Mouse (Mus musculus) gastrocnemius, adult 18-20 months (tissue): ENCODE results near the gene Mrpl21. TPM values are rescaled to one million over a fixed set of nuclear protein-coding genes. Genes with fewer than 3 reads are reported as not detected.

Experiments
- DNase-seq: peaks from one replicate; pipeline ENCODE4 v3.0.0; 2021; ENCODE audit warnings: low spot score
- long read RNA-seq, 2 experiments: library from polyadenylated mRNA; stranded (forward); transcript quantifications; one replicate each; pipeline ENCODE4 v2.0.0; 2021
- total RNA-seq, 2 experiments: library from RNA; stranded (reverse); gene quantifications; 2 replicates each; pipeline ENCODE4 v1.2.3; 2021

Mrpl21 gene
- 10 to 100 TPM; 57.3 to 65.9 TPM for total RNA-seq
- long read RNA-seq, experiment 1, transcript Mrpl21-201 (7 exons, 802 nt), result major isoform, 51 of 53 reads
- long read RNA-seq, experiment 1, partial matches to known transcripts, result 0 of 53 reads
- long read RNA-seq, experiment 1, other reads (novel, unspliced or antisense), result 1 of 53 reads
- long read RNA-seq, experiment 2, transcript Mrpl21-201 (7 exons, 802 nt), result major isoform, 37 of 42 reads
- long read RNA-seq, experiment 2, partial matches to known transcripts, result 1 of 42 reads
- long read RNA-seq, experiment 2, other reads (novel, unspliced or antisense), result 3 of 42 reads

DNA sequence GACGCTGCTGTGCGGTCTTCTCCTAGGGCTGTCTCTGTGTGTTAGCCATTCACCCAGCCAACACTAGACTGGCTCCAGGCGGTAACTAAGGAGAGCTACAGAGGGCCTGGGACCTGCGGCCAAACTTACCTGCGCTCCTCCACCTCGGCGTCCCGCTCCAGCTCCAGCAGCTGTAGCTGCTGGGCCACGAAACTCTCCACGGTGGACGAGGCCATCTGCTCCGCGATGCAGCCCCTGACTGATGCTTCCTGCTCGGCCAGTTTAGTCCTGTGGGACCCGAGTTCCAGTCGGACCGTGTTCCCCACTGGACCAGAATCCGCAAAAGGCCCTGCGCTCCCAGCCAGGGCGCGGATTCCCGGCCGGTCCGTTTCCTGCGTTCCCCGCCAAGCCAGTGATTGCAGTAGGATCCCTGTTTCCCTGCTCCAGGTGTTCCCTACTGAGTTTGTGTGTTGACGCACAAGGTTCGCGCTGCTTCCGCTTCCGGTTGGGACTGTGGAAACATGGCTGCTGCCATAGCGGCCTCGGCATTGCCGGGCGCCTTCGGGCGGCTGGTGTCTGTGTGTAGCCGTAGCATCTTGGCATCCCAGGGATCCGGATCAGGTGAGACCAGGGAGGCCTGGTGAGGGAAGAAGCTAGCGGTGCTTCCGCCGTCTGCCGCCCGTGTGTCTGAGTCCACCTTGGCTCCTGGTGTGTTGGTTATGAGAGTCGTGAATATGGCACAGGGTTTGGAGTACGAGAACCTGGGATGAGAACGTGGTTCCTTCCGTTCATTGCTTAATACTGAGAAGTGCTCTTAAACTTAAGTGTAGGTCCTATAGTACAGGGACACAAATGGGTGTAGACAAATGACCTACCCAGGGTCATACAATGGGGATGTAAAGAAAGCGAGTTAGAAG lies at the start of gene Mrpl21, which contains the start of gene Ighmbp2:
Gene Mrpl21, plus strand, starts transcription at position 330 of the 896 bp plus-strand sequence.
Gene Ighmbp2, minus strand, starts transcription at position 446 of the 896 bp plus-strand sequence.
- DNase-seq, result peak; percentile 91

DNA sequence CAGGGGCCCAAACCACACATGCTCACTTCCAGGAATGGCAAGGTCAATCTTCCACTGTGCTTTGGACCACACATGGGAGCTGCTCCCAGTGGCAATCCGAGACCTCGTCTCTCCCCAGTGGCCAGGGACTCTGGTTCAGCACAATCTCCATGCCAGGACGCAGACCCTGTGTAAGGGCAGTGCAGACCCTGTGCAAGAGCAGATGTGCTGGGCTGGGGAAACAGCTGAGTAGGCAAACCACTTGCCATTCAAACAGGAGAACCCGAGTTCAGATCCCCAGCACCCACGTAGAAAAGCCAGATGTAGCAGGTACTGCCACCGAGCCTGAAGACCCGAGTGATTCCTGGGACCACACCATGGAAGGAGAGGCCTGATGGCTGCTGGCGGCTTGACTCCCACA lies 22.7 kb upstream of the Mrpl21 start:
- no peak for DNase-seq

DNA sequence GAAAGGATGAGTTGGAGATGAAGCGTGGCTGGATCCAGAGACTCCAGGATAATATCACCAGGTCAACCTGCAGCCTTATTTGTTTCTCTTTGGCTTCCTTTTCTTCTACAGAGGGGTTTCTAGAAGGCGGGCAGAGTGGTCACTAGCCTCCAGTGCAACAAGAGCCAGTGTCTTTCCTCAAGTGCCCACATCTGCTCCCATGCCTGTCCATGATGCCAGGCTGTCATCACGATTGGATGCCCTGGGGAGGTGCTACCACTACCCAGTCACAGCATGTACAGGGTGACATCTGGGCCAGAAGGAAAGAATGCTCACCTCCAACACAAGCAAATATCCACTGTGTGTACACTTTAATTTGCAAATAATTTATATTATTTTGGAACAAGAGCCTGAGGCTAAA lies 22.1 kb upstream of the Mrpl21 start:
- DNase-seq, result no peak

DNA sequence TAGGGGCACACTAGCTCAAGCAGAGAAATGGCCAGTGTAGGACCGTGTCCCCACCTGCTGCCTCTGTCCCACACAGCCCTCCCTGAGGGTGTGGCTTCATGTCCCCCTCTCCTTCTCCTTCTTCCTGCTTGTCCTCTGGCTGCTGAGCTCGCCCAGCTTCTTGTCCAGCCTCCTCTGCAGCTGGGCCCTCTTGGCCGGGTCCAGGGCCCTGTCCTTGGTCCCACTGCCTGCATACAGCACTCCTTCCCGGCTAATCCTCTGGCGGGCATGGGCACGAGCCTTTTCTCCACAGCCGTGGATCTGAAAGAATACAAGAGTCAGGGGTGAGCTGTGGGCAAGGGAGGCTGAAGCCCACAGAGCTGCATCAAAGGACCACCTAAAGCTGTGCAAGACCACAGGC lies 21.4 kb upstream of the Mrpl21 start:
- DNase-seq, result no peak

DNA sequence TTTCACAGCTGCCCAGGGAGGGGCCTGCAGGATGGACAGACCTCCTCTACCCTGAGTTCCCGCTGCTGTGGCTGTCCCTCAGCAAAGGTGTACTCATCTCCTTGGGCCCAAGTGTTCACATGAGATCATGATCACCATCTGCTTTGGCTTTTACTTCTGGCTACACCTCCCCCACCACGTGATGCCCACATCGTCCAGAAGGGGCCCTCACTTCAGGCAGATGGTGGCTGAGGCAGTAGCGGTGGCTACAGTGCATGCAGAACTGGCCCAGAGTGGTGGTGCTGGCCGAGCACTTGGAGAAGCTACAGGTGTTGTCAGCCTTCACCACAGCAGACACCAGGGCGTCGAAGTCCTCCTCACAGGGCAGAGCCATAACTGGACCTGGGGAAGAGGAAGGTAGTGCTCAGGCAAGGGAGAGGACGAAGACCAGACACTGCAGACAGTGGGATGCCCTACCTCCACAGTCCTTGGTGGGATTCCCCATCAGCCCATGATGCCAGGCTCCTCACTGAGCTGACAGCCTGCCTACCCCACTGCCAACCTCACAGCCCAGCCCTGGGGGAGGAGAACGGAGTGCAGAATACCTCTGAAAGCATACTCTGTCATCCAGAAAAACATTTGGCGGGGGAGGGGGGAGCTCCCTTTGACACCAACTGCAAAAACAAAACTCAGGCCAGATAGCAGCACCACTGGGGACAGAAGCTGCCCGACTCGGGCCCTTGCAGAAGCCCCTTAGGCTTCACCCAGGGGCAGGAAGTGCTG lies 20.8 kb upstream of the Mrpl21 start:
- no peak for DNase-seq

DNA sequence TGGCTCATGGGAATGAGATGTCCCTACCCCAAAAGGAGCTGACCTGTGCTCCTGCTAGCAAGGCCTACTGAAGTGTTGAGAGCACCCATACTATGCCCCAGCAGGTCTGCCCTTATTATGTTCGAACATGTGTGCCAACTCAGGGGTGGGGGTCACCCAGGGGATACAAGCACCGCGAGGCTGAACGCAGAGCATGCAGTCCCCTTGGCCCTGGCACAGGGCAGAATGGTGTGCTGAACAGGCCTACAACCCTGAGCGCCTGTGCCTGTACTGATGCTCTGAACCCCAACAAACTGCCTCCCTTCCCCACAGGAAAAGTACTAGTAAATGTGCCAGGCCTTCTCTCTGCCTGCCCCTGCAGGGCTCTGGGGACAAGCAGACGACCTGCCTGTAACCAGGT lies 18.4 kb upstream of the Mrpl21 start:
- DNase-seq, result no peak

DNA sequence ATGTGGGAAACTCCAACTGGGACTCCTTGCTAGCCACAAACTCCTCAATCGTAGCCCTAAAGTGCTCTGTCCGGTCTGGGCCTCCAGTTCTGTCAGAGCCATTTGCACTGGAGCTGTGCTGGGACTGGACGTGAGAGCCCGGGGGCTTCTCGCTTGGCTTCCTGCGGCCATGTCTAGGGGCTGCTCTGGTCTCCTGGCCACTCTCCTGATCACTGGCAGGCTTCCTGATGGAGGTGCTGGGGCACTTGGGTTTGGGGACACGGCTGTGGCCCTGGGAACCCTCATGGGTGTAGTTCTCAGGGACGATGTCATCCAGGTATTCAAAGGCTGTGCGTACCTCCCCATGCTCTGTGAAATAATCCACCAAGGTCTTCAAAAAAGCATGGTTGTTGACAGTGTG lies 17.5 kb upstream of the Mrpl21 start:
- DNase-seq, result no peak

DNA sequence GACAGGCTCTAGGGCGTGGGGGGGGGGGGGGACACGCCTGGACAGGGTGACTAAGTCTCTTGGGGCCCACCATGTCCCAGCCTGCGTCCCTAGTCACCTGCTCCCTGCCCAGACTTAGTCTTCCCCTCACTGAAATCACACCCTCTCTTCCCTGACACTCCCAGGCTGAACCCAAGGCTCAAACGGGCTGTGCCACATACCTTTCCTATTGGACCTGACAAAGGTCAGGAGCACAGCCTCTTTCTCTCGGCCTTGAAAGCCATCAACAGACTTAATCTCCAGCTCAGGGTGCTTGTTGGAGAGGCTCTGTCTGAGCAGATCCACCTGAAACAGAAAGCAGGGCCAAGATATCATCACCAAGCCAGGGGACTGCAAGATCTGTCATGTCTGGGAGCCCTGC lies 16.6 kb upstream of the Mrpl21 start:
- no peak for DNase-seq

DNA sequence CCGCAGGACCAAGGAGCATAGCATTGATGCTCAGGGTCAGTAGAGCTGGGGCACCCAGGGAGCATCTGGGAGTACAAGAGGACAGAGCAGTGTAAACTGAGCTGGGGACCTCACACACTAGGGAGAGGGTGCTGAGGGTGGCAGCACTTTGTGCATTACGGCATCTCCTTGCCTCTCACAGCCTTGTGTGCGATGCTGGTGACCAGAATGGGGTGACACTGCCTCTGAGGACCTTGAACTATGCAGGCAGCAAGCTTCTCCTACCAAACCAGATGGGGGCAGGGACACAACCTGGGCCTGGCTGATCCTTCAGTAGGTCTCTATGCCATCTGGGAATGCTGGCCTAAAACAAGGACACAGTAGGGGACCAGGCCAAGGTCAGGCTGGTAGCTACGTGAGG lies 16.0 kb upstream of the Mrpl21 start:
- no peak for DNase-seq

DNA sequence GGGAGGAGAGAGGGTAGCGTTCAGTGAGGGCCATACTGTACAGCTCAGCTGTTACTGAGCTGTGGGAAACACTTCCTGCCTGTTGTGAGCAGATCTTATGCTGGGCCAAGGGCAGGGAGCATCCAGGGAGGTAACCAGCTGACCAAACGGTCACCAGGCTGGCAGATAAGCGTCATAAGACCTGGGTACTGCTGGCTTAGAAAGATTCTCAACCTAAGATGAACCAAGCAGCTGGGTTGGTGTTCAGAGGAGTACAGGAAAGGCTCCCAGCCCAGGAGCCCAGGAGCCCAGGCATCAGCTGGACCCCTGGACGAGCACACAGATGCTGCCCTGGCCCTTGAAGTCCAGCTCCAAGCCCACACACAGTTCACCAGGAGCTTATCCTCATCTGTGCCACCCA lies 15.4 kb upstream of the Mrpl21 start:
- DNase-seq, result no peak

DNA sequence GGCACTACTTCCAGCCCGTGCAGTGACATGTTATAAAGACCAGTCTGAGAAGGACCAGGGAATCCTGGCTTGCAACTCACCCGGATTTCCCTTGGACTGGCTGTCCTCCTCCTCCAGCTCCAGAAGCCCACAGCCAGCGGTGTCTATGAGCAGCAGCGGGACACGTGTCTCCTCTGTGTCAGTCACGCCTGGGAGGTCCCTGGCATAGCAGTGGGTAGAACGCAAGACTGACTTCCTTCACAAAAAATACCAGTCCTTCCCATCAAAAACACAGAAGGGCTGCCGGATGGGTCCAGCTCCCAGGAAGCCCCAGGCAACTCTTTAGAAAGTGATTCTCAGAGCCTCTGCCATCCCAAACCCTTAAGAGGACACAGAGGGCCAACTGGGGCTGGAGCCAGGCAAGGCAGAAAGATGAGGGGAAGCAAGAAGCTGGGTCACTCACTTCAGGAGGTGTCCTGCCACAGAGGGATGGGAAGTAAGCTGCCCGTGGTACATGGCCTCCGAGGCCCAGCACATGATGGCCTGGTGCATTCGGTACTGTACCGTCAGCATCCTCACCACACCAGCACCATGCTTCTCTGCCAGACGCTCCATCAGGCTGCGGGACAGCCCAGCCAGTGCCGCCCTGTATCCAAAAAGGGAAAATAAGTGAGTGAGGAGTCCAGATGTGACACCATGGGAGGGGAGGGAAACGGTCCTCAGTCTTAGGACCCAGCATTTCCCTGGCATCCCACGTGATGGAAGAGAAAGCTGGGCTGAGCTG lies 14.3 kb upstream of the Mrpl21 start:
- DNase-seq, result no peak

DNA sequence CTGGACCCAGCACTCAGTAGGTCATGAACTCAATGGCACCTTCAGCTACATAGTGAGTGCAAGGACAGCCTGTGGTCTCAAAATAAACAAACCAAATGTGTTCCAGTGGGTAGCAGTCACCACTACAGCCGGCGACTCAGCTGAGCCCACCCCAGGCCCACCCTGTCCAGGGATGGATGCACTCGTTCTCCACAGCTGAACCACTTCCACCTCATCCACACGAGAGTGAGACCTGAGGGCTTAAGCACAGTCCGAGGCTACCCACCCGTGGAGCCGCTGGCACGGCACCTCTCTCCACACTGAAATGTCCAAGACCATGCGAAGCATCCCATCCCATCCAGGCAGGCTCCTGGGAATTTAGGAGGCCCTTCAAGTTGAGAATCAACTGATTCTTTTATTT lies 13.4 kb upstream of the Mrpl21 start:
- DNase-seq, result no peak

DNA sequence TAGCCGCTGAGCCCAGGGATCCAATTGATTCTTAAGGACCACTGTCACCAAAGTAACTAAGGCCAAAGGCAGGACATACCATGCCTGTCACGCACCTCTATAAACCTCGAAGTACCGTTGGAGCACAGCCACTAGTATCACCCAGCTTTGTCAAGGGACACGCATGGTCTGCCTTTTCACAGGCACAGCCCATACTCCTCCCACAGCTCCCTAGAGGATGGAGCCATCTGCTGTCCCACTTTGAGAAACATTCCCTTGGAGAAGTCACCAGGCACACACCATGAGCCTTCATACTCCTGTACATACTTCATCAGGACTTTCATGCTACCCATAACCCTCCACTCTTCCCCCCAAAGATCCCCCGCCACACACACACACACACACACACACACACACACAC lies 12.9 kb upstream of the Mrpl21 start:
- DNase-seq, result no peak

DNA sequence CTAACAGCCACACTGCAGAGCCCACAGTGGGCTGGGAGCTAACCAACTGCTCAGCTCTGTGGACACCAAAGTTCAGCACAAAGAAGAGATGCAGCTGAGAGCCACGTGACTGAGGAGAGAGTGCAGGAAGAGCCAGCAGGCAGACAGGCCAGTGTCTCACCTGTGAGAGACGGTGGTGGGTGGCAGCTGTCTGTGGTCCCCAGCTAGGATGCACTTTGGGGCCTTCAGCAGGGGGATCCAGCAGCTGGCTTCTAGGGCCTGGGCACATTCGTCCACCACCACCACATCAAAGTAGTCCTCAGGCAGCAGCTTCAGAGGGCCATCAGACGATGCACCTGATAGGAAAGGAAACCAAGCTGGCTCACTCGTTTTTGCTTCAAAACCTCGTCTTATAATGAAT lies 11.3 kb upstream of the Mrpl21 start:
- no peak for DNase-seq

DNA sequence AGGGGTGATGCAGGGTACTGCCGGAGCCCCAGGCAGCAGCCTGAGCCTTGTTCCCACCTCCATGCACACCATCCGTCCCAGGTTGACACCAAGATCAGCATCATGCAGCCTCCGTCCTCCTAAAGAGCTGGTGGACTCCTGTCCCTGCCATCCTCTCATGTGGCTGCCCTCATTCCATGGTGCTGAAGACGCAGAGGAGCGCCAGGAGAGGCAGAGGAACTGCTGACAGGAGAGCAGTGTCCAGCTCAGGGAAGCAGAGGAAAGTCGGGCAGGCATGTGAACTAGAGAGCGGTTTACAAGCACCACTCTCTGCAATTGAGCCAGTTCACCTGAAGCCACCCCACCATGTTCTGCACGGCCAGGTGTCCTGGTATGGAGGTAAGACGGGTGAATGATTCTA lies 9.4 kb upstream of the Mrpl21 start:
- DNase-seq, result no peak

DNA sequence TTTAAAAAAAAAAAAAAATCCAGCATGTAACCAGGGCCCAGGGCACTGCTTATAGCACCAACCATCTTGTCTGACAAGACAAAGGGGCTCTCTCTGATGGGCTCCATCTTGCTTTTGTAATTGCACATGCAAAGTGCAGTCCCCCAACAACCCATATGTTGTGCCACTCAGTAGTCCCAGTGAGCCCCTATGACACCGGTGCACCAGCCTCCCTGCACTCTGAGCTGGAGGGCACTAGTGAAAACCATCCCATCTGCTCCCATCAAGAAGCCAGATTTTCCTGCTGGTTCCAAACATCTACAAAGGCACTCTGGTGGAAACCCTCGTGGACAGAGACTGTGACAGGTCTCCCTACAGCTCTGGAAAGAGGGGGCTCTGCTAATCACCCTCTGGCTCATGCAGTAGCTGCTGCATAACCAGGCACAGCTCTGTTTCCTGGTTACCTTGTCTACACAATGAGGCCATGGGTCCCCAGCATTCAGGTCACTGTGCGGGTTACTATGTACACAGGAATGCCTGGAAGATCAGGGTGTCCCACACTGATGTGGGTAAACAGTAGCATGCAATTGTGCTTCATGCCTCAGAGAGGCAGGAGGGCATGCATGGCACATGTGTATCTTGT lies 6.8 kb upstream of the Mrpl21 start:
- no peak for DNase-seq

DNA sequence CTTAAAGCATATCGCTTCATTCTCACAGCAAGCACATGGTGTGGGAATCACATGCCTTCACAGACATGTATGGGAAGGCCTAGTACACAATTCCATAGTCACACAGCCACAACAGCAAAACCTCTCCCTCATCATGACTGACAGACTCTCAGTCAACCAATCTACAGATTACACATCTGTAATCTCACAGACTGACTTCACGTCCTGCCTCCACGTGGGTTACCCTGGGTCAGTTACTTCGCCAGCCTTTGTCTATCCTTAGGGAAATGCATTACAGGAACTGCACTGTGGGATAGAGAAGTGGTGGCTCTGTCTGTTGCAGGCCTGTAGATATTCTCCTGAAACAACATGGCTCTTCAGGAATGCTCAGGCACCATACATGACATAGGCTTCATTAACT lies 815 bp upstream of the Mrpl21 start:
- DNase-seq, result no peak

DNA sequence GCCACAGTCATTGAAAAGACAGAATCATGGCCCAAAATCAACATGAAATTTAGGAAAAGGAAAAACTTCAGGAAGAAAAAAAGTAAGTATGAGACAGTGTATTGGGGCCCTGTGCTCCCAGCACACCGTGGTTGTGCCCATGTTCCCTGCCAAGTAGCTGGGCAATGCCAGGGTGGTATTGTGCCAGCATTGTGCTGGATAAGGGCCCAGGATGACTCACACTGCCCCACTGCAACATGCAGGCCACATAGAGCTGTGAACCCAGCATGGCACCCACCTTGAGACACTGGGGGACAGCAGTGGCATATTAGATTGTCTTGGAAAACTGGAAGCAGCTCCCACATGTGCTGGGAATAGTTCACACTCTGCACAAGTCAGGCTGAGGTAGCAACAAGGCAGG lies 6.3 kb downstream of the Mrpl21 start:
- DNase-seq, result no peak

DNA sequence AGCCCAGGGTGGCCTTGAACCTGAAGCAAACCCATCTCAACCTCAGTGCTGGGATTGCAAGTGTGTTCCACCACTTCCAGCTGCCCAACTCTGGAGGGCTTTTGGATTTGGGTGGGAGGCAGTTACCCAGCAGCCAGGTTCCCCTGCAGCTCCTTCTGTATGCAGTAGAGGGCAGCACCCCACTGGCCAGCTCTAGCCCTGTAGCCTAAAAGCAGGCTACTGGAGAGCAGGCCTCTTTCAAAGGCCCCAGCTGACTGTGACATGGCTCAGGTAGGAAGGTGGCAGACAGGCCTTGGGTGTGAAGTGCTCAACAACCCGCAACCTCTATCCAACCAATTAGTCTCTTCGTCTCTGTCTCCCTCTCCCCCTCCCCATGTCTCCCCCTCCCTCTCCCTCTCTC lies 9.3 kb downstream of the Mrpl21 start:
- peak; percentile 56 for DNase-seq

DNA sequence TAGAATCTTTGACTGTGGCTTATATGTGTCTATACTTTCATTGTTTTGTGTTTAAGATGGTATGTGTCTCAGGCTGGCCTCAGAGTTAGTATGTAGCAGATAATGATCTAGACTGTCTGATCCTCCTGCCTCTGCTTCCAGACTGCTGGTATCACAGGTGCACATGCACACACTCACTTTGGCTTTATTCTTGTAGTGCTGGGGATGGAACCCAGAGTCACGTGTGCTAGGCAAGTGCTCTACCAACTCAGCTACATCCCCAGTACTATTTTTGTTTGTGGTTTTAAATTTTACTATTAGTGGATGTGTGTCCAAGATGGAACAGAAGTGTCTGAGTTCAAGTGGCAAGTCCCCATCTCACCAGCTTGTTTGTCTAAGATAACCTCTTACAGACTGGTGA lies 10.3 kb downstream of the Mrpl21 start:
- DNase-seq, result no peak

DNA sequence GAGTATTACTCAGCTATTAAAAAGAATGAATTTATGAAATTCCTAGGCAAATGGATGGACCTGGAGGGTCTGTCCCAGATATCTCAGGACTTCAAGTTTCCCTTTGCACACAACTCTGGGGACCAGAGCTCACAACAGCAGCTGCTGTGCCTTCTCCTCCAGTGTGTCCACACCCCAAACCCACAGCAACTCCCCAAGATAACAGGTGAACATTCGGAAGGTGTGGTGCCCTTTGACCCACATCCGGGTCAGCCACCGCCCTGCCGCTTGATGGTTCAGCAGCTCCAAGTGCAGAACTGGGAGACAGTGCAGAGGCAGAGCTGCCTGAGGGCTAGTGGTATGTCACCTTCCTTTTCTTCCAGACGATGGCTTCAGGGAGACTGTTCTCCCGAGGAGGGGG lies 12.5 kb downstream of the Mrpl21 start:
- DNase-seq, result no peak
